Mouse (Mus musculus): ENCODE data around the gene Mxra8. TPM values are rescaled to one million over a fixed set of nuclear protein-coding genes. Genes with fewer than 3 reads are reported as not detected.

The Mxra8 gene
- total and polyA plus RNA-seq, 3 experiments, result 26.7 to 84.7 (median 31.9) TPM

DNA sequence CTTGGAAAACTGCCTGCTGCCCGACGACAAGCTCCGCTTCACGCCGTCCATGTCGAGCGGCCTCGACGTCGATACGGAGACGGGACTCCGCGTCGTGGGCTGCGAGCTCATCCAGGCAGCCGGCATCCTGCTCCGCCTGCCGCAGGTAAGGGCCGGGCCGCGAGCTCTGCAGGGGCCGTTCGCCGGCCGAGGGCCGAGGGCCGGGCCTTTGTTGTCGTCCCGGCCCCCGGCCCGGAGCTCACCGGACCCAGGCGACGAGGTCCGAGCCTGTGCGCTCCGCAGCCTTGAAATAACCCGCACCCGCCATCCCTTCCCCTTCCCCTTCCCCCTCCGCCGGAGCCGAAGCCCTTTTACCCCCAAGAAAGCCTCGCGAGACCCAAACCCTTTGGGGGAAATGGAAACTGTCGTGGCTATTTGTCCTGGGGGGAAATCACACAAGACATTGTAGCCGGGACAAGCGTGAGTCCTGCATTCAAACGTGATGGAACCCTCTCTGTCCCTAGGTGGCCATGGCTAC, 26.8 kb upstream of the Mxra8 start:
- no peak for TF ChIP-seq CTCF (IDR thresholded peaks at IDR 0.05)
- no peak for TF ChIP-seq POLR2A (IDR thresholded peaks at IDR 0.05; ENCODE audit: insufficient read depth, low read depth, low read length)
- TF ChIP-seq EP300 (IDR thresholded peaks at IDR 0.05; ENCODE audit: insufficient read depth, low read depth, low read length), result no peak
- H3K79me2 ChIP-seq (replicated peaks; ENCODE audit: control insufficient read depth, insufficient read depth, low read length), result peaks cover 10% of the 10 kb centered on the region
- peak overlapping the region; percentile 98 for H3K27ac ChIP-seq
- intact Hi-C loops (cut with DNase I), result loop anchor here (1.0 to 5.0 kb wide), 3 partner anchors 9 to 140 kb away; partner anchors contain the start of gene Aurkaip1
- H3K4me1 ChIP-seq (ENCODE audit: control insufficient read depth, insufficient read depth, low read length), result peaks cover 6% of the 10 kb centered on the region
- H3K9ac ChIP-seq (ENCODE audit: low read depth, low read length), result peak overlapping the region; percentile 94
- WGBS, result under 1% methylated on average over 49 of the region's 49 CpGs
- no peak for DNase-seq
- H3K4me3 ChIP-seq, result peak overlapping the region; percentile 99
- H3K27me3 ChIP-seq (ENCODE audit: control insufficient read depth, insufficient read depth, low read length), result no peaks in the 10 kb centered on the region
- H3K36me3 ChIP-seq (ENCODE audit: control insufficient read depth, insufficient read depth, low read length), result peaks cover 27% of the 10 kb centered on the region

DNA sequence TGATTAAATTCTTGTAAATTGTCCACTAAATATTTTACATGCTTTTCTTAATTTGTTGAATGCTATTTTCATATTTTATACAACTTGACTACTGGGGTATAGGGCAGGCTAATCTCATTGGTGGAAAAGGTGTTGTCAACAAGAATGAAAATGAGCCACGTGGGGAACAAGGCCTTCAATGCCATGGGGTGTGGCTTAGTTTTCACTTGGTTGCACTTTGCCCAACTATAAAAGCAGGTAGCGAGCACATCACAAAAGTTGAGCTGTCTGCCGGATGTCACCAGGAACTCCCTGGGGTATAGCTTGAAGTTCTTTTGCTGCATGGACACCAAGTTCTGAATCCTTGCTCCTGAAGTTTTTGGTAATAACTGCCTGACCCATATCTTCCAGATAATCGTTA, 21.9 kb upstream of the Mxra8 start:
- Histone ChIP-seq H3K4me3 (no peak overlapping the region), H3K36me3 (ENCODE audit: control insufficient read depth, insufficient read depth, low read length) (peaks cover 27% of the 10 kb centered on the region), H3K27ac (no peak overlapping the region), H3K27me3 (ENCODE audit: control insufficient read depth, insufficient read depth, low read length) (no peaks in the 10 kb centered on the region), H3K79me2 (replicated peaks; ENCODE audit: control insufficient read depth, insufficient read depth, low read length) (peaks cover 8% of the 10 kb centered on the region), H3K9ac (ENCODE audit: low read depth, low read length) (no peak overlapping the region), H3K4me1 (ENCODE audit: control insufficient read depth, insufficient read depth, low read length) (peaks cover 3% of the 10 kb centered on the region)
- no peak for TF ChIP-seq CTCF (IDR thresholded peaks at IDR 0.05)
- no peak for TF ChIP-seq EP300 (IDR thresholded peaks at IDR 0.05; ENCODE audit: insufficient read depth, low read depth, low read length)
- 75% methylated on average over 4 of the region's 4 CpGs for WGBS
- intact Hi-C loops (cut with DNase I), result no loop called here
- no peak for DNase-seq

DNA sequence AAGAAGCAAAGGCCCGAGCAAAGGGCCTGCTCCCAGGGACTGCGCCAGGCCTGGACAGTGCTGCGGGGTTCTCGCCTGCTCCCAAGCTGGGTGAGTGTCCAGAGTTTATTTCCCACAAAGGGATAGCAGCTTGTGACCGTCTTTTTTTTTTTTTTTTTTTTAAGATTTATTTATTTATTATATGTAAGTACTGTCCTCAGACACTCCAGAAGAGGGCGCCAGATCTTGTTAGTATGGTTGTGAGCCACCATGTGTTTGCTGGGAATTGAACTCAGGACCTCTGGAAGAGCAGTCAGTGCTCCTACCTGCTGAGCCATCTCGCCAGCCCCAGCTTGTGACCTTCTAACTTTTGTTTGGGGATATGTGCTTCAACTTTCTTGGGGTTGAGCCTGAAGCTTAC, 18.5 kb upstream of the Mxra8 start:
- Histone ChIP-seq H3K36me3 (ENCODE audit: control insufficient read depth, insufficient read depth, low read length) (peaks cover 8% of the 10 kb centered on the region), H3K27ac (no peak overlapping the region), H3K79me2 (replicated peaks; ENCODE audit: control insufficient read depth, insufficient read depth, low read length) (no peaks in the 10 kb centered on the region; the same call in 1 of the 2 replicates), H3K4me3 (no peak overlapping the region), H3K4me1 (ENCODE audit: control insufficient read depth, insufficient read depth, low read length) (no peaks in the 10 kb centered on the region), H3K9ac (ENCODE audit: low read depth, low read length) (no peak overlapping the region), H3K27me3 (ENCODE audit: control insufficient read depth, insufficient read depth, low read length) (no peaks in the 10 kb centered on the region)
- TF ChIP-seq CTCF (IDR thresholded peaks at IDR 0.05), result peak; percentile 62
- no peak for TF ChIP-seq POLR2A (IDR thresholded peaks at IDR 0.05; ENCODE audit: insufficient read depth, low read depth, low read length)
- TF ChIP-seq EP300 (IDR thresholded peaks at IDR 0.05; ENCODE audit: insufficient read depth, low read depth, low read length), result no peak
- intact Hi-C loops (cut with DNase I), result no loop called here
- no peak for DNase-seq
- 76% methylated on average over 7 of the region's 7 CpGs for WGBS

DNA sequence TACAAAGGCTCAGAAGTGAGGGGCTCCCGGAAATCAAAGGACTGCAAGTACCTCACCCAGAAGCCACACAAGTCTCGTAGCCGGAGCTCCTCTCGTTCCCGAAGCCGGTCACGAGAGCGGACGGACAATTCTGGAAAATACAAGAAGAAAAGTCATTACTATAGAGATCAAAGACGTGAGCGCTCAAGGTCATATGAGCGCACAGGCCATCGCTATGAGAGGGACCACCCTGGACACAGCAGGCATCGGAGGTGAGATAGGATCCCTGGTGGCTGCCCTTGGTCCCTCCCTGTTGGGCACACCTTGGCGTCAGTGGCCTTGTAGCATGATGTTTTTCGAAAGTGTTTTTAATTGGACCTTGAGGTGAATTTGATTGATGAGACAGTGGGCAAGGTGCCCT, 16.0 kb upstream of the Mxra8 start:
- no peak overlapping the region for H3K27ac ChIP-seq
- H3K27me3 ChIP-seq (ENCODE audit: control insufficient read depth, insufficient read depth, low read length), result no peaks in the 10 kb centered on the region
- no peaks in the 10 kb centered on the region for H3K4me1 ChIP-seq (ENCODE audit: control insufficient read depth, insufficient read depth, low read length)
- intact Hi-C loops (cut with DNase I), result no loop called here
- H3K36me3 ChIP-seq (ENCODE audit: control insufficient read depth, insufficient read depth, low read length), result peaks cover 6% of the 10 kb centered on the region
- no peak overlapping the region for H3K4me3 ChIP-seq
- H3K79me2 ChIP-seq (replicated peaks; ENCODE audit: control insufficient read depth, insufficient read depth, low read length), result no peaks in the 10 kb centered on the region
- TF ChIP-seq POLR2A (IDR thresholded peaks at IDR 0.05; ENCODE audit: insufficient read depth, low read depth, low read length) (no peak), EP300 (IDR thresholded peaks at IDR 0.05; ENCODE audit: insufficient read depth, low read depth, low read length) (no peak), CTCF (IDR thresholded peaks at IDR 0.05) (no peak)
- H3K9ac ChIP-seq (ENCODE audit: low read depth, low read length), result no peak overlapping the region
- no peak for DNase-seq
- 94% methylated on average over 16 of the region's 16 CpGs for WGBS

DNA sequence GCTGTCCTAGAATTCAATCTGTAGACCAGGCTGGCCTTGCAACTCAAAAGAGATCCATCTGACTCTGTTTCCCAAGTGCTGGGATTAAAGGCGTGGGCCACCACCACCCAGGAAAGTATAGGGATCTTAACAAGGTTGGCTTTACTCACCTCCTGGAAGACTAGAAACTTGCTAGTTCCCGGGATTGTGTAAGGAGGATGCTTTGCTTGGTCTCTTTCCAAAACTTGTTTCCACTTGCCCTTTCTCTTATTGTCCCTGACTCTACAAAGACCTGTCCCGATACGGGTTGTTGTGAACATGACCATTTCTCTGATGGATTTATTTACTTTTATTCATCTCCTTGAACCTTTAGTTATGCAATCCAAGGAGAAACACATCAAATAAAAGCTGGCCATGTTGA, 9.6 kb upstream of the Mxra8 start:
- no peak for TF ChIP-seq POLR2A (IDR thresholded peaks at IDR 0.05; ENCODE audit: insufficient read depth, low read depth, low read length)
- no peak for TF ChIP-seq CTCF (IDR thresholded peaks at IDR 0.05)
- no peak for TF ChIP-seq EP300 (IDR thresholded peaks at IDR 0.05; ENCODE audit: insufficient read depth, low read depth, low read length)
- no peak overlapping the region for H3K4me3 ChIP-seq
- intact Hi-C loops (cut with DNase I), result loop anchor here (2.0 kb wide), 2 partner anchors 17 to 25 kb away; partner anchors contain the start of gene Ccnl2
- DNase-seq, result no peak
- H3K4me1 ChIP-seq (ENCODE audit: control insufficient read depth, insufficient read depth, low read length), result peaks cover 12% of the 10 kb centered on the region
- H3K79me2 ChIP-seq (replicated peaks; ENCODE audit: control insufficient read depth, insufficient read depth, low read length), result no peaks in the 10 kb centered on the region
- no peak overlapping the region for H3K9ac ChIP-seq (ENCODE audit: low read depth, low read length)
- H3K27me3 ChIP-seq (ENCODE audit: control insufficient read depth, insufficient read depth, low read length), result no peaks in the 10 kb centered on the region
- H3K27ac ChIP-seq, result no peak overlapping the region
- peaks cover 2% of the 10 kb centered on the region; the same call in 1 of the 2 replicates for H3K36me3 ChIP-seq (ENCODE audit: control insufficient read depth, insufficient read depth, low read length)
- 77% methylated on average over 4 of the region's 4 CpGs for WGBS

DNA sequence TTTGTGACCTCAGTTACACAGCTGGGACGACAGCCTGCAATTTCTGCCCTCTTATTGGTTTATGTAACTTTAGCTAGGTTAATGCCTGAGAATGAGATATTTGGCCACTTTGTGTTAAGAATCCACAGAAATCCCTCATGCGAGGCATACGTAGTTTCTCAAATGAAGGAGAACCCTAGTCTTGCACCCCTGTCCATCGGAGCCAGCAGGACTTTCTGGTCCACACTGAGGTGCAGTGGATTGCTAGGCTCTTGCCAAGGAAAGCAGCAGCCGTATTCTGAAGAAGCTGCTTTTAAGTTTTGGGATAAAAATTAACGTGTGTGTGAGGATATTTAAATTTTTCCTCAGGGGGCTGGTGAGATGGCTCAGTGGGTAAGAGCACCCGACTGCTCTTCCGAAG, 8.9 kb upstream of the Mxra8 start:
- no peaks in the 10 kb centered on the region for H3K27me3 ChIP-seq (ENCODE audit: control insufficient read depth, insufficient read depth, low read length)
- H3K4me3 ChIP-seq, result peak overlapping the region; percentile 68; the same call in 1 of the 2 replicates
- H3K27ac ChIP-seq, result peak overlapping the region; percentile 92
- intact Hi-C loops (cut with DNase I), result loop anchor here (2.0 kb wide), 2 partner anchors 18 to 26 kb away; partner anchors contain the start of gene Ccnl2
- H3K79me2 ChIP-seq (replicated peaks; ENCODE audit: control insufficient read depth, insufficient read depth, low read length), result no peaks in the 10 kb centered on the region
- TF ChIP-seq CTCF (IDR thresholded peaks at IDR 0.05), result no peak
- TF ChIP-seq EP300 (IDR thresholded peaks at IDR 0.05; ENCODE audit: insufficient read depth, low read depth, low read length), result no peak
- no peak for TF ChIP-seq POLR2A (IDR thresholded peaks at IDR 0.05; ENCODE audit: insufficient read depth, low read depth, low read length)
- H3K4me1 ChIP-seq (ENCODE audit: control insufficient read depth, insufficient read depth, low read length), result peaks cover 12% of the 10 kb centered on the region
- WGBS, result 46% methylated on average over 8 of the region's 8 CpGs
- DNase-seq, result no peak
- H3K36me3 ChIP-seq (ENCODE audit: control insufficient read depth, insufficient read depth, low read length), result peaks cover 2% of the 10 kb centered on the region; the same call in 1 of the 2 replicates
- no peak overlapping the region for H3K9ac ChIP-seq (ENCODE audit: low read depth, low read length)
